Mouse (Mus musculus): ENCODE measurements around the gene Tgm2. TPM values are rescaled to one million over a fixed set of nuclear protein-coding genes. Genes with fewer than 3 reads are reported as not detected.

The Tgm2 gene
- polyA plus RNA-seq, 1 experiment from 2014 or later = 49.5 TPM

GRCm38 (mm10) chr2:158152685-158153309 lies 6.6 kb upstream of the Tgm2 start:
- peaks cover 32% of the 10 kb centered on the region for H3K4me1 ChIP-seq (replicated peaks; ENCODE audit: control insufficient read depth, insufficient read depth, low read length)
- WGBS = 32% methylated on average over 6 of the region's 6 CpGs
- H3K9ac ChIP-seq (ENCODE audit: low read depth, low read length) = peak overlapping the region; percentile 45

GRCm38 (mm10) chr2:158151077-158151476 lies 4.8 kb upstream of the Tgm2 start:
- H3K9ac ChIP-seq (ENCODE audit: low read depth, low read length) = no peak overlapping the region

More at GRCm38 (mm10) chr2:158152685-158153309, 6.6 kb upstream of the Tgm2 start:
- no peaks in the 10 kb centered on the region for H3K36me3 ChIP-seq (ENCODE audit: control insufficient read depth, insufficient read depth, low read length)
- peak; percentile 60 for ATAC-seq (replicated peaks; ENCODE audit: low FRiP score)
- peak overlapping the region; percentile 75 for H3K4me2 ChIP-seq
- H3K27ac ChIP-seq (ENCODE audit: low read depth, low read length) = peak overlapping the region; percentile 58
- H3K9me3 ChIP-seq (ENCODE audit: control insufficient read depth, low read length) = no peaks in the 10 kb centered on the region
- no peak for DNase-seq (ENCODE audit: low spot score)
- peak overlapping the region; percentile 20; the same call in 1 of the 2 replicates for H3K4me3 ChIP-seq (ENCODE audit: low read depth, low read length)
- H3K27me3 ChIP-seq (replicated peaks; ENCODE audit: control insufficient read depth, insufficient read depth, low read length) = no peaks in the 10 kb centered on the region

GRCm38 (mm10) chr2:158146971-158147370 lies 735 bp upstream of the Tgm2 start:
- H3K4me1 ChIP-seq (replicated peaks; ENCODE audit: control insufficient read depth, insufficient read depth, low read length) = peaks cover 49% of the 10 kb centered on the region
- H3K27me3 ChIP-seq (replicated peaks; ENCODE audit: control insufficient read depth, insufficient read depth, low read length) = 0 out of 2 replicates have a peak, but pooled peaks cover 7% of the 10 kb centered on the region
- no peak overlapping the region for H3K4me2 ChIP-seq
- H3K9me3 ChIP-seq (ENCODE audit: control insufficient read depth, low read length) = no peaks in the 10 kb centered on the region
- H3K36me3 ChIP-seq (ENCODE audit: control insufficient read depth, insufficient read depth, low read length) = no peaks in the 10 kb centered on the region
- H3K9ac ChIP-seq (ENCODE audit: low read depth, low read length) = no peak overlapping the region
- DNase-seq (ENCODE audit: low spot score) = no peak
- H3K4me3 ChIP-seq (ENCODE audit: low read depth, low read length) = no peak overlapping the region
- no peak for ATAC-seq (replicated peaks; ENCODE audit: low FRiP score)
- 85% methylated on average over 8 of the region's 8 CpGs for WGBS
- H3K27ac ChIP-seq (ENCODE audit: low read depth, low read length) = no peak overlapping the region

More at GRCm38 (mm10) chr2:158151077-158151476, 4.8 kb upstream of the Tgm2 start:
- no peak for ATAC-seq (replicated peaks; ENCODE audit: low FRiP score)
- peaks cover 32% of the 10 kb centered on the region for H3K4me1 ChIP-seq (replicated peaks; ENCODE audit: control insufficient read depth, insufficient read depth, low read length)
- WGBS = 89% methylated on average over 3 of the region's 3 CpGs
- H3K27ac ChIP-seq (ENCODE audit: low read depth, low read length) = no peak overlapping the region
- DNase-seq (ENCODE audit: low spot score) = no peak
- no peaks in the 10 kb centered on the region for H3K36me3 ChIP-seq (ENCODE audit: control insufficient read depth, insufficient read depth, low read length)
- no peak overlapping the region for H3K4me3 ChIP-seq (ENCODE audit: low read depth, low read length)
- no peak overlapping the region for H3K4me2 ChIP-seq
- no peaks in the 10 kb centered on the region for H3K9me3 ChIP-seq (ENCODE audit: control insufficient read depth, low read length)
- no peaks in the 10 kb centered on the region for H3K27me3 ChIP-seq (replicated peaks; ENCODE audit: control insufficient read depth, insufficient read depth, low read length)

- WGBS = 59% methylated on average over 5 of the region's 5 CpGs
- ATAC-seq (replicated peaks; ENCODE audit: low FRiP score) = no peak
- no peaks in the 10 kb centered on the region for H3K9me3 ChIP-seq (ENCODE audit: control insufficient read depth, low read length)
Observed at GRCm38 (mm10) chr2:158145528-158146065, 639 bp downstream of the Tgm2 start.

GRCm38 (mm10) chr2:158144750-158145527 lies 1.3 kb downstream of the Tgm2 start:
- WGBS = 79% methylated on average over 6 of the region's 6 CpGs
- peak overlapping the region; percentile 70 for H3K4me3 ChIP-seq (ENCODE audit: low read depth, low read length)
- H3K36me3 ChIP-seq (ENCODE audit: control insufficient read depth, insufficient read depth, low read length) = peaks cover 3% of the 10 kb centered on the region; the same call in 1 of the 2 replicates
- H3K4me2 ChIP-seq = peak overlapping the region; percentile 84
- peaks cover 69% of the 10 kb centered on the region for H3K4me1 ChIP-seq (replicated peaks; ENCODE audit: control insufficient read depth, insufficient read depth, low read length)
- no peaks in the 10 kb centered on the region for H3K9me3 ChIP-seq (ENCODE audit: control insufficient read depth, low read length)
- 0 out of 2 replicates have a peak, but pooled peaks cover 7% of the 10 kb centered on the region for H3K27me3 ChIP-seq (replicated peaks; ENCODE audit: control insufficient read depth, insufficient read depth, low read length)
- H3K9ac ChIP-seq (ENCODE audit: low read depth, low read length) = peak overlapping the region; percentile 85
- DNase-seq (ENCODE audit: low spot score) (no peak), ATAC-seq (replicated peaks; ENCODE audit: low FRiP score) (no peak)
- H3K27ac ChIP-seq (ENCODE audit: low read depth, low read length) = peak overlapping the region; percentile 83; the same call in 1 of the 2 replicates

More at GRCm38 (mm10) chr2:158145528-158146065, 639 bp downstream of the Tgm2 start:
- no peak for DNase-seq (ENCODE audit: low spot score)
- Histone ChIP-seq H3K9ac (ENCODE audit: low read depth, low read length) (peak overlapping the region; percentile 85), H3K4me1 (replicated peaks; ENCODE audit: control insufficient read depth, insufficient read depth, low read length) (peaks cover 62% of the 10 kb centered on the region), H3K36me3 (ENCODE audit: control insufficient read depth, insufficient read depth, low read length) (no peaks in the 10 kb centered on the region), H3K4me3 (ENCODE audit: low read depth, low read length) (peak overlapping the region; percentile 70), H3K27me3 (replicated peaks; ENCODE audit: control insufficient read depth, insufficient read depth, low read length) (0 out of 2 replicates have a peak, but pooled peaks cover 7% of the 10 kb centered on the region), H3K4me2 (peak overlapping the region; percentile 84), H3K27ac (ENCODE audit: low read depth, low read length) (peak overlapping the region; percentile 83)

GRCm38 (mm10) chr2:158144263-158144662 lies 2.0 kb downstream of the Tgm2 start:
- 51% methylated on average over 8 of the region's 8 CpGs for WGBS
- peak overlapping the region; percentile 83 for H3K27ac ChIP-seq (ENCODE audit: low read depth, low read length)
- DNase-seq (ENCODE audit: low spot score) (no peak), ATAC-seq (replicated peaks; ENCODE audit: low FRiP score) (no peak)
- H3K4me2 ChIP-seq = peak overlapping the region; percentile 84
- H3K9ac ChIP-seq (ENCODE audit: low read depth, low read length) = peak overlapping the region; percentile 31; the same call in 1 of the 2 replicates
- H3K9me3 ChIP-seq (ENCODE audit: control insufficient read depth, low read length) = no peaks in the 10 kb centered on the region
- H3K4me1 ChIP-seq (replicated peaks; ENCODE audit: control insufficient read depth, insufficient read depth, low read length) = peaks cover 70% of the 10 kb centered on the region
- peak overlapping the region; percentile 70 for H3K4me3 ChIP-seq (ENCODE audit: low read depth, low read length)
- H3K27me3 ChIP-seq (replicated peaks; ENCODE audit: control insufficient read depth, insufficient read depth, low read length) = 0 out of 2 replicates have a peak, but pooled peaks cover 7% of the 10 kb centered on the region
- H3K36me3 ChIP-seq (ENCODE audit: control insufficient read depth, insufficient read depth, low read length) = peaks cover 5% of the 10 kb centered on the region; the same call in 1 of the 2 replicates

GRCm38 (mm10) chr2:158143816-158144215 lies 2.4 kb downstream of the Tgm2 start:
- 57% methylated on average over 3 of the region's 3 CpGs for WGBS
- ATAC-seq (replicated peaks; ENCODE audit: low FRiP score) (no peak), DNase-seq (ENCODE audit: low spot score) (no peak)
- Histone ChIP-seq H3K27me3 (replicated peaks; ENCODE audit: control insufficient read depth, insufficient read depth, low read length) (0 out of 2 replicates have a peak, but pooled peaks cover 7% of the 10 kb centered on the region), H3K27ac (ENCODE audit: low read depth, low read length) (peak overlapping the region; percentile 83), H3K4me1 (replicated peaks; ENCODE audit: control insufficient read depth, insufficient read depth, low read length) (peaks cover 72% of the 10 kb centered on the region), H3K9me3 (ENCODE audit: control insufficient read depth, low read length) (no peaks in the 10 kb centered on the region), H3K4me2 (peak overlapping the region; percentile 84), H3K9ac (ENCODE audit: low read depth, low read length) (peak overlapping the region; percentile 31; the same call in 1 of the 2 replicates), H3K4me3 (ENCODE audit: low read depth, low read length) (peak overlapping the region; percentile 70), H3K36me3 (ENCODE audit: control insufficient read depth, insufficient read depth, low read length) (peaks cover 8% of the 10 kb centered on the region; the same call in 1 of the 2 replicates)

- 68% methylated on average over 18 of the region's 18 CpGs for WGBS
- Histone ChIP-seq H3K9ac (ENCODE audit: low read depth, low read length) (peak overlapping the region; percentile 50), H3K4me3 (ENCODE audit: low read depth, low read length) (peak overlapping the region; percentile 24; the same call in 1 of the 2 replicates), H3K9me3 (ENCODE audit: control insufficient read depth, low read length) (no peaks in the 10 kb centered on the region), H3K36me3 (ENCODE audit: control insufficient read depth, insufficient read depth, low read length) (peaks cover 8% of the 10 kb centered on the region; the same call in 1 of the 2 replicates), H3K27me3 (replicated peaks; ENCODE audit: control insufficient read depth, insufficient read depth, low read length) (0 out of 2 replicates have a peak, but pooled peaks cover 7% of the 10 kb centered on the region), H3K4me1 (replicated peaks; ENCODE audit: control insufficient read depth, insufficient read depth, low read length) (peaks cover 71% of the 10 kb centered on the region), H3K4me2 (peak overlapping the region; percentile 84), H3K27ac (ENCODE audit: low read depth, low read length) (peak overlapping the region; percentile 83)
- no peak for DNase-seq (ENCODE audit: low spot score)
- ATAC-seq (replicated peaks; ENCODE audit: low FRiP score) = no peak
Observed at GRCm38 (mm10) chr2:158142981-158143380, 3.3 kb downstream of the Tgm2 start.

All from liver, embryonic 11.5 days (tissue).